Mouse (Mus musculus) liver, adult 2 months (tissue): Measurements from ENCODE around the gene Slc16a10. TPM values are rescaled to one million over a fixed set of nuclear protein-coding genes. Genes with fewer than 3 reads are reported as not detected.

Source experiments
- DNase-seq: peaks from one replicate; pipeline ENCODE4 v3.0.0-alpha.2; 2011; ENCODE audit warnings: low read depth, low spot score; ENCODE audit errors: extremely low read depth
- H3K27ac ChIP-seq: fragments of 200-500 bp; replicated peaks from 2 replicates; pipeline ENCODE4 v1.5.1; 2012; ENCODE audit warnings: low read depth, mild to moderate bottlenecking, control low read depth, inconsistent platforms, low read length; ENCODE audit not compliant: insufficient read depth
- H3K27me3 ChIP-seq: fragments of 200-500 bp; 2 replicates; pipeline ENCODE4 v1.6.1; 2012; ENCODE audit warnings: mild to moderate bottlenecking, moderate library complexity, low read length, inconsistent platforms; ENCODE audit not compliant: control insufficient read depth, insufficient read depth
- H3K36me3 ChIP-seq: fragments of 200-500 bp; 2 replicates; pipeline ENCODE4 v1.6.1; 2012; ENCODE audit warnings: low read length, inconsistent platforms; ENCODE audit not compliant: control insufficient read depth, insufficient read depth
- H3K4me1 ChIP-seq: fragments of 200-500 bp; 2 replicates; pipeline ENCODE4 v1.6.1; 2011; ENCODE audit warnings: low read length; ENCODE audit not compliant: control insufficient read depth, insufficient read depth
- H3K4me3 ChIP-seq: fragments of 200-500 bp; 2 replicates; pipeline ENCODE4 v1.5.1; 2011; ENCODE audit warnings: low read depth, mild to moderate bottlenecking, control low read depth, low read length, moderate library complexity; ENCODE audit not compliant: insufficient read depth
- H3K79me2 ChIP-seq: fragments of 200-500 bp; 2 replicates; pipeline ENCODE4 v1.6.1; 2012; ENCODE audit warnings: inconsistent platforms, mild to moderate bottlenecking, low read length, moderate library complexity; ENCODE audit not compliant: control insufficient read depth, insufficient read depth
- H3K9ac ChIP-seq: fragments of 200-500 bp; 2 replicates; pipeline ENCODE4 v1.6.1; 2012; ENCODE audit warnings: low read depth, mild to moderate bottlenecking, control low read depth, inconsistent platforms, low read length
- CTCF ChIP-seq: fragments of 200-500 bp; IDR thresholded peaks from 2 replicates; pipeline ENCODE4 v1.5.1; 2011; ENCODE audit warnings: low read depth, low read length, control low read depth
- POLR2A ChIP-seq: fragments of 200-500 bp; IDR thresholded peaks from 2 replicates; pipeline ENCODE4 v1.6.1; 2011; ENCODE audit warnings: low read length, control low read depth; ENCODE audit not compliant: insufficient read depth; ENCODE audit errors: extremely low read depth
- WGBS: fragments of 180-500 bp; shearing (Covaris S2); methylation state at CpG from one replicate; pipeline ENCODE4 v1.1.7; 2018; 5-methylcytosine and 5-hydroxymethylcytosine counted together
- polyA plus RNA-seq: library from polyadenylated mRNA; depleted of rRNA; stranded (reverse); fragments of >200 nt; gene quantifications from 2 replicates; pipeline ENCODE4 v1.2.3, GENCODE M21; 2012
- total RNA-seq: library from RNA; depleted of rRNA; stranded (reverse); fragments of >200 nt; gene quantifications from 2 replicates; pipeline ENCODE4 v1.2.3, GENCODE M21; 2014

The Slc16a10 gene
- total and polyA plus RNA-seq, 2 experiments = 61.4 to 76.0 TPM

DNA sequence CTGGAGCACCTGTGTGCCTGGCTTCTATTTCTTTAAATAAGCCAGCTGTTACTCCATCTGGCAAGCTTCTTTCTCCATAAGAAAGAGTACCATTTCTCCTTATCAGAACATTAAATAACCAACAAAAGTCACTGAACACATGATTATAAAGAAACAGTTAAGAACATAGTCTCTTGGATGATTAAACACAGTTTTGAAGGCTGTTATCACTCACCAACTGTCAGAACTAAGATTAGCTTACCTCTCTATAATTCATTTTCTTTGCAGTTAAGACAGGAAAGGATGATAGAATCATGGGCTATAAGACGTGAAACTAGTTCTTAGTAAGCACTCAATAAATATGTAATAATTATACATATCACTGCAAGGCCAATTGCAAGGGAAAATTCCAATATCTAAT is 36.9 kb downstream of the Slc16a10 start:
- Histone ChIP-seq H3K79me2 (peaks cover 35% of the 10 kb centered on the region), H3K27me3 (no peaks in the 10 kb centered on the region), H3K27ac (no peak overlapping the region), H3K36me3 (no peaks in the 10 kb centered on the region), H3K4me3 (no peak overlapping the region), H3K9ac (no peak overlapping the region), H3K4me1 (peaks cover 21% of the 10 kb centered on the region)
- no peak for DNase-seq
- WGBS = 89% methylated on average over 1 of the region's 1 CpGs
- no peak for TF ChIP-seq CTCF

DNA sequence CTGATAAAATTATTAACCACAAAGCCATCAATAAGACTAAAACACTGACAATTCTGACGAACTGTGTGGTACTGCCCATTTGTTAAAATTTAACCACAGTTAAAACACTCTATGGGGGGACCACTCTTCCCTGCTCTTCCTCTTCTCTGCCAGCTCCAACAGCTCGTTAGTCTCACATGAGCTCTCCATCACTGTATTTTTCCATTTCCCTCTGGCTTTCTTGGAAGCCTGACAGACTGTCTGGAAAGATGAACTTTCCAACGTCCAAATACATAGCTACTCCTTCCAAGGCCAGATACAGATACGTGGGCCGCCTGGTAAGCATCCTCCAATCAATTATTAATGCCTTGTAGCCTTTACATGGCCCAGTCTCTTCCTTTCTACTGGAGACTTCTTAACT is 38.3 kb downstream of the Slc16a10 start:
- WGBS = 17% methylated on average over 5 of the region's 5 CpGs
- Histone ChIP-seq H3K27me3 (no peaks in the 10 kb centered on the region), H3K79me2 (peaks cover 27% of the 10 kb centered on the region; the same call in 1 of the 2 replicates), H3K36me3 (0 out of 2 replicates have a peak, but pooled peaks cover under 1% of the 10 kb centered on the region), H3K9ac (no peak overlapping the region), H3K4me1 (peaks cover 21% of the 10 kb centered on the region), H3K27ac (no peak overlapping the region), H3K4me3 (no peak overlapping the region)
- peak; percentile 72 for DNase-seq
- no peak for TF ChIP-seq POLR2A
- TF ChIP-seq CTCF = no peak

DNA sequence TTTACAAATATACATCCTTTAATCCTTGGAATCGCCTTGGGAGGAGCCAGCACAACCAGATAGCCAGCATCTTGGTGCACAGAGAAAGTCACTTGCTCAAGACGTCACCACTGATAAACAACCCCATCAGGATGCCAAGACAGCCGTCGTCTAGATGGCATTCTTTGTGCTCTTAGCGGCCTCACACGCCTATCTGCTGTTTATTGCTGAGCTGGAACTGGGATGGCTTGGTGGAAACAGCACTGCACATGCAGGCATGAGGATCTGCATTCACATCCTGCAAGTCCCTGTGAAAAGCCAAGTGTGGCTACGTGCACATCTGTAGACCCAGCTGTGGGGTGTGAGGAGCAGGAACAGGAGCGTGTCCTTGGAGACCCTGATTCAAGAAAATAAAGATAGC is 39.1 kb downstream of the Slc16a10 start:
- no peak for DNase-seq
- WGBS = 76% methylated on average over 8 of the region's 8 CpGs
- no peak overlapping the region for H3K27ac ChIP-seq
- H3K27me3 ChIP-seq = no peaks in the 10 kb centered on the region
- TF ChIP-seq CTCF (no peak), POLR2A (no peak)
- 0 out of 2 replicates have a peak, but pooled peaks cover 2% of the 10 kb centered on the region for H3K36me3 ChIP-seq
- no peak overlapping the region for H3K9ac ChIP-seq
- H3K4me3 ChIP-seq = no peak overlapping the region
- H3K4me1 ChIP-seq = peaks cover 17% of the 10 kb centered on the region
- peaks cover 27% of the 10 kb centered on the region; the same call in 1 of the 2 replicates for H3K79me2 ChIP-seq

DNA sequence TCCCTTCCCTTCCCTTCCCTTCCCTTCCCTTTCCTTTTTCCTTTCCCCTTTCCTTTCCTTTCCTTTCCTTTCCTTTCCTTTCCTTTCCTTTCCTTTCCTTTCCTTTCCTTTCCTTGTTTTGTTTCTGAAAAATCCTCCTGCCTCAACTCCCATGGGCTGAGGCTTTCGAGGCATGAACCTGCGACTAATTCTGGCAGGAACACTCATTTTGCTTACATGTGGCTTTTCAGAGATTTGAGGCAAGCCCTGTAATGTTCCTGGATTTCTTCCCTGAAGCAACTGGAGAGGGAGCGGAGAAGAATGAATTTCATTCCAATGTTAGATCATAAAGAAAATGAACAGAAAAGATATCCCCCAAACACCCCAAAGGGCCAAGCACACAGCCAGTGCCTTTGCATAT is 39.9 kb downstream of the Slc16a10 start:
- no peak for TF ChIP-seq CTCF
- TF ChIP-seq POLR2A = no peak
- peaks cover 10% of the 10 kb centered on the region for H3K4me1 ChIP-seq
- H3K27me3 ChIP-seq = no peaks in the 10 kb centered on the region
- H3K79me2 ChIP-seq = peaks cover 23% of the 10 kb centered on the region; the same call in 1 of the 2 replicates
- no peak overlapping the region for H3K27ac ChIP-seq
- 83% methylated on average over 3 of the region's 3 CpGs for whole genome bisulfite sequencing
- no peak overlapping the region for H3K9ac ChIP-seq
- H3K4me3 ChIP-seq = no peak overlapping the region
- H3K36me3 ChIP-seq = 0 out of 2 replicates have a peak, but pooled peaks cover 2% of the 10 kb centered on the region
- DNase-seq = no peak

DNA sequence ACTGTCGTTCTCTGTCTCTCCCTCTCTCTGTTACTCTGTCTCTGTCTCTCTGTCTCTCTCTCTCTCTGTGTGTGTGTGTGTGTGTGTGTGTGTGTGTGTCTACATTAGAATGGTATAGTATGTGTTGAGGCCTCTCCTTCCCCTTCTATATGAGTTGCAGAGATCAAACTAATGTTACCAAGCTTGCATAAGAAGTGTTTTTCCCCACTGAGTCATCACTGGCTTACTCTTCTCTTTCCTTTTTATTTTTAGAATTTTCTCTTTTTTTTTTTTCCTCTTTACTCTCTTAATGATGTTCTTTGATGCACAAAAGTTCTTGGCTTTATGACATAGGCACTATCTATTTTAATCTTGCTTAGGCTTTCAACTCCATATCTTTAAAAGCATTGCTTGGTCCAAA is 43.6 kb downstream of the Slc16a10 start:
- H3K27ac ChIP-seq = no peak overlapping the region
- WGBS = 83% methylated on average over 1 of the region's 1 CpGs
- H3K79me2 ChIP-seq = peaks cover 8% of the 10 kb centered on the region; the same call in 1 of the 2 replicates
- DNase-seq = no peak
- TF ChIP-seq POLR2A (no peak), CTCF (no peak)
- no peaks in the 10 kb centered on the region for H3K27me3 ChIP-seq
- no peak overlapping the region for H3K4me3 ChIP-seq
- H3K4me1 ChIP-seq = peaks cover 13% of the 10 kb centered on the region
- no peak overlapping the region for H3K9ac ChIP-seq
- H3K36me3 ChIP-seq = 0 out of 2 replicates have a peak, but pooled peaks cover 2% of the 10 kb centered on the region

DNA sequence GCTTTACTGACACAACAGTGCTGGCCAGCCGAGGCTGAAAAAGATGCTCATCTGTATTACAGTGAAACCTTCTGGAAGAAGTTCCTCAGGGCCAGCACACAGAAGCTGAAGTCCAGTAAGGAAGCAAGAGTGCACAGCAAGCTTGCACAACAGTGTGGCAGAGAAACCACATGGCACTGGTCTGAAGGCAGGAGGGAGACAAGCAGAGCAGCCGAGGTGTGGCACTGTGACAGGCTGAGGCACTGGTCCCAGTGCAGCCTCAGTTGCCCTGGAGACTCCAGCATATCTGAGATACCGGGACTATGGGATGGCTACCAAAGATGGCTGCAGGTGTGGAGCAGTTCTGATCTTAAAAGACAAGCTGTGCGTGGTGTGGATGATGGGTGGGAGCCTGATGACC is 44.5 kb downstream of the Slc16a10 start:
- DNase-seq = peak; percentile 62
- WGBS = 63% methylated on average over 4 of the region's 4 CpGs
- no peak overlapping the region for H3K4me3 ChIP-seq
- no peaks in the 10 kb centered on the region for H3K27me3 ChIP-seq
- peaks cover 8% of the 10 kb centered on the region; the same call in 1 of the 2 replicates for H3K79me2 ChIP-seq
- H3K36me3 ChIP-seq = 0 out of 2 replicates have a peak, but pooled peaks cover 2% of the 10 kb centered on the region
- H3K9ac ChIP-seq = no peak overlapping the region
- H3K4me1 ChIP-seq = peaks cover 13% of the 10 kb centered on the region
- H3K27ac ChIP-seq = no peak overlapping the region
- TF ChIP-seq POLR2A (no peak), CTCF (no peak)
